Comparison of ENCODE assay signal across 18 mouse cellular contexts in genomic region chr3:75381776-75382175, GRCm38 (mm10).
DNase-seq lines count a peak whose midpoint lies in the region; ATAC-seq and TF ChIP-seq lines count a peak whose summit lies in the region.
"Had no signal": no experiment of that assay in that cellular context is flagged by ENCODE, and none has a peak within 500 bp of the region (broad histone marks: within the 10 kb centered on the region; RNA-seq: fewer than 3 reads in every experiment).

No protein-coding gene starts in this region.

- peak; percentile 5 for DNase-seq in cerebellum, adult 9-10 months
- no peak for DNase-seq in cerebellum, postnatal 25 days
- DNase-seq in hindbrain, embryonic 14.5 days (ENCODE audit: low spot score): no peak
- peak; percentile 61 for DNase-seq in brain, embryonic 14.5 days (ENCODE audit: low read depth)
- DNase-seq in T-cell, adult 2 months (ENCODE audit: low spot score): no peak
- DNase-seq: cerebellum, postnatal 36 days; heart, postnatal 10 days; kidney, adult 8-10 months; kidney, postnatal 14 days; right cerebral cortex, postnatal 4 days had no signal

- 0 out of 2 replicates have a peak, but pooled peaks cover 6% of the 10 kb centered on the region for H3K4me1 ChIP-seq in hindbrain, embryonic 14.5 days (replicated peaks; ENCODE audit: control insufficient read depth, insufficient read depth, low read length)
- H3K4me1 ChIP-seq in hindbrain, embryonic 12.5 days: no peaks in the 10 kb centered on the region
- H3K4me1 ChIP-seq in midbrain, embryonic 12.5 days: peaks cover 2% of the 10 kb centered on the region; the same call in 1 of the 2 replicates
- H3K4me1 ChIP-seq in neural tube, embryonic 15.5 days: no peaks in the 10 kb centered on the region
- H3K4me1 ChIP-seq: embryonic facial prominence, embryonic 15.5 days had no signal

- H3K27me3 ChIP-seq in hindbrain, embryonic 14.5 days (ENCODE audit: control insufficient read depth, insufficient read depth, low read length): no peaks in the 10 kb centered on the region
- no peaks in the 10 kb centered on the region for H3K27me3 ChIP-seq in hindbrain, embryonic 12.5 days
- no peaks in the 10 kb centered on the region for H3K27me3 ChIP-seq in midbrain, embryonic 12.5 days
- no peaks in the 10 kb centered on the region for H3K27me3 ChIP-seq in neural tube, embryonic 15.5 days (replicated peaks)
- H3K27me3 ChIP-seq: CH12.LX; embryonic facial prominence, embryonic 15.5 days had no signal

- TF ChIP-seq POLR2A in brain, embryonic 14.5 days (IDR thresholded peaks at IDR 0.05; ENCODE audit: borderline replicate concordance, extremely low read depth, insufficient read depth, insufficient read length, poor library complexity, severe bottlenecking): no peak

- H3K4me3 ChIP-seq in hindbrain, embryonic 14.5 days (replicated peaks; ENCODE audit: low read length): no peak overlapping the region
- H3K4me3 ChIP-seq in hindbrain, embryonic 12.5 days: no peak overlapping the region
- no peak overlapping the region for H3K4me3 ChIP-seq in midbrain, embryonic 12.5 days
- H3K4me3 ChIP-seq in neural tube, embryonic 15.5 days (replicated peaks): no peak overlapping the region
- H3K4me3 ChIP-seq: embryonic facial prominence, embryonic 15.5 days had no signal

- H3K9ac ChIP-seq in hindbrain, embryonic 14.5 days: no peak overlapping the region
- H3K9ac ChIP-seq in hindbrain, embryonic 12.5 days: no peak overlapping the region
- H3K9ac ChIP-seq in midbrain, embryonic 12.5 days (replicated peaks): no peak overlapping the region
- no peak overlapping the region for H3K9ac ChIP-seq in neural tube, embryonic 15.5 days (replicated peaks)
- H3K9ac ChIP-seq: embryonic facial prominence, embryonic 15.5 days; liver, embryonic 14.5 days had no signal

- H3K9me3 ChIP-seq in hindbrain, embryonic 14.5 days (ENCODE audit: control insufficient read depth, low read length): no peaks in the 10 kb centered on the region
- no peaks in the 10 kb centered on the region for H3K9me3 ChIP-seq in hindbrain, embryonic 12.5 days (replicated peaks)
- H3K9me3 ChIP-seq in midbrain, embryonic 12.5 days: no peaks in the 10 kb centered on the region
- H3K9me3 ChIP-seq in neural tube, embryonic 15.5 days (replicated peaks): no peaks in the 10 kb centered on the region
- H3K9me3 ChIP-seq: embryonic facial prominence, embryonic 15.5 days had no signal

- H3K27ac ChIP-seq in hindbrain, embryonic 14.5 days: no peak overlapping the region
- no peak overlapping the region for H3K27ac ChIP-seq in hindbrain, embryonic 12.5 days
- H3K27ac ChIP-seq in midbrain, embryonic 12.5 days (replicated peaks): no peak overlapping the region
- H3K27ac ChIP-seq in neural tube, embryonic 15.5 days (replicated peaks): no peak overlapping the region
- H3K27ac ChIP-seq: embryonic facial prominence, embryonic 15.5 days; liver, embryonic 14.5 days; macrophage had no signal

- ATAC-seq in hindbrain, embryonic 14.5 days (ENCODE audit: low FRiP score): peak; percentile 48
- ATAC-seq in hindbrain, embryonic 12.5 days (ENCODE audit: low FRiP score): no peak
- ATAC-seq in midbrain, embryonic 12.5 days (ENCODE audit: low FRiP score, low read depth): peak; percentile 65; the same call in 1 of the 2 replicates
- no peak for ATAC-seq in neural tube, embryonic 15.5 days (ENCODE audit: low FRiP score)

- H3K36me3 ChIP-seq in hindbrain, embryonic 14.5 days (replicated peaks; ENCODE audit: control insufficient read depth, insufficient read depth): no peaks in the 10 kb centered on the region
- no peaks in the 10 kb centered on the region for H3K36me3 ChIP-seq in hindbrain, embryonic 12.5 days
- no peaks in the 10 kb centered on the region for H3K36me3 ChIP-seq in midbrain, embryonic 12.5 days
- H3K36me3 ChIP-seq in neural tube, embryonic 15.5 days: no peaks in the 10 kb centered on the region
- H3K36me3 ChIP-seq: embryonic facial prominence, embryonic 15.5 days had no signal

- no peak for TF ChIP-seq CTCF in brain, embryonic 14.5 days (IDR thresholded peaks at IDR 0.05; ENCODE audit: borderline replicate concordance, extremely low read depth, insufficient read depth, insufficient read length)

- no peak overlapping the region for H3K4me2 ChIP-seq in hindbrain, embryonic 14.5 days (replicated peaks)
- H3K4me2 ChIP-seq in hindbrain, embryonic 12.5 days (replicated peaks): no peak overlapping the region
- no peak overlapping the region for H3K4me2 ChIP-seq in midbrain, embryonic 12.5 days (replicated peaks)
- no peak overlapping the region for H3K4me2 ChIP-seq in neural tube, embryonic 15.5 days
- H3K4me2 ChIP-seq: embryonic facial prominence, embryonic 15.5 days; heart, embryonic 11.5 days had no signal

- WGBS in hindbrain, embryonic 14.5 days: 51% methylated on average over 2 of the region's 2 CpGs
- WGBS in hindbrain, embryonic 12.5 days: 79% methylated on average over 2 of the region's 2 CpGs
- 70% methylated on average over 2 of the region's 2 CpGs for WGBS in midbrain, embryonic 12.5 days
- WGBS in neural tube, embryonic 15.5 days: 67% methylated on average over 2 of the region's 2 CpGs

Comparison
In these comparisons a context has a peak if more than half of its experiments do, and no peak if none do; other contexts are left out.
1. DNase-seq: peak in cerebellum, adult 9-10 months (single experiment) and brain, embryonic 14.5 days (single experiment); none in cerebellum, postnatal 25 days (0 of 2), hindbrain, embryonic 14.5 days (single experiment) and T-cell, adult 2 months (single experiment).
2. ATAC-seq: peak in hindbrain, embryonic 14.5 days (single experiment) and midbrain, embryonic 12.5 days (single experiment); none in hindbrain, embryonic 12.5 days (single experiment) and neural tube, embryonic 15.5 days (single experiment).